Mouse (Mus musculus): ENCODE measurements around the gene Srsf1. TPM values are rescaled to one million over a fixed set of nuclear protein-coding genes. Genes with fewer than 3 reads are reported as not detected.

Gene Srsf1
- total RNA-seq, 2 experiments from 2014 or later = 67.5 to 85.8 TPM

GRCm38 (mm10) chr11:88090293-88090692 lies 43.1 kb downstream of the Srsf1 start:
- intact Hi-C loops (cut with DNase I) = no loop called here
- no peak for TF ChIP-seq CTCF (IDR thresholded peaks at IDR 0.05)
- Histone ChIP-seq H3K4me3 (no peak overlapping the region), H3K27ac (no peak overlapping the region)
- DNase-seq = no peak

- TF ChIP-seq CTCF (IDR thresholded peaks at IDR 0.05) = no peak
- DNase-seq = no peak
- no peak overlapping the region for H3K27ac ChIP-seq
- no peak overlapping the region for H3K4me3 ChIP-seq
- intact Hi-C loops (cut with DNase I) = no loop called here
These were observed 44.8 kb downstream of the Srsf1 start for GRCm38 (mm10) chr11:88091949-88092348.

- no peak for TF ChIP-seq CTCF (IDR thresholded peaks at IDR 0.05)
- peak overlapping the region; percentile 95 for H3K4me3 ChIP-seq
- intact Hi-C loops (cut with DNase I) = no loop called here
- peak; percentile 64 for DNase-seq
- peak overlapping the region; percentile 99 for H3K27ac ChIP-seq
These were observed 50.0 kb downstream of the Srsf1 start for GRCm38 (mm10) chr11:88097173-88097572.

GRCm38 (mm10) chr11:88098021-88098729 lies 51.0 kb downstream of the Srsf1 start, which contains the start of gene Cuedc1:
TSS of gene Cuedc1 (plus strand) at chr11:88098058.
- peak within 1 kb of the TSS; percentile 95 for H3K4me3 ChIP-seq
- intact Hi-C loops (cut with DNase I) = loop anchor here (2.0 kb wide), 1 partner anchor 29 kb away; the partner anchor contains the start of gene Vezf1
- peak within 1 kb of the TSS; percentile 99 for H3K27ac ChIP-seq
- TF ChIP-seq CTCF (IDR thresholded peaks at IDR 0.05) = no peak
- peak; percentile 32 for DNase-seq

- DNase-seq = peak; percentile 91
- TF ChIP-seq CTCF (IDR thresholded peaks at IDR 0.05) = peak; percentile 68
- intact Hi-C loops (cut with DNase I) = loop anchor here (2.0 kb wide), 1 partner anchor 30 kb away; the partner anchor contains the start of gene Vezf1
- Histone ChIP-seq H3K4me3 (peak overlapping the region; percentile 95), H3K27ac (peak overlapping the region; percentile 99)
These were observed 51.8 kb downstream of the Srsf1 start for GRCm38 (mm10) chr11:88098787-88099598.

- H3K27ac ChIP-seq = peak overlapping the region; percentile 99
- peak; percentile 92 for DNase-seq
- intact Hi-C loops (cut with DNase I) = loop anchor here (2.0 kb wide), 1 partner anchor 31 kb away; the partner anchor contains the start of gene Vezf1
- peak overlapping the region; percentile 95 for H3K4me3 ChIP-seq
- TF ChIP-seq CTCF (IDR thresholded peaks at IDR 0.05) = no peak
These were observed 52.4 kb downstream of the Srsf1 start for GRCm38 (mm10) chr11:88099599-88100023.

GRCm38 (mm10) chr11:88100170-88100569 lies 53.0 kb downstream of the Srsf1 start:
- Histone ChIP-seq H3K27ac (peak overlapping the region; percentile 99), H3K4me3 (peak overlapping the region; percentile 95)
- intact Hi-C loops (cut with DNase I) = no loop called here
- no peak for DNase-seq
- no peak for TF ChIP-seq CTCF (IDR thresholded peaks at IDR 0.05)

Other genes with a start within 250 kb of the Srsf1 start
- gene Lpo, start 219.1 kb upstream of the Srsf1 start, total RNA-seq (2021) = not detected
- gene Mks1, start 194.2 kb upstream of the Srsf1 start, total RNA-seq (2021) = 1 to 10 TPM; 1.5 to 1.9 TPM
- gene Epx, start 171.8 kb upstream of the Srsf1 start, total RNA-seq (2021) = not detected
- gene Olfr462, start 155.1 kb upstream of the Srsf1 start, total RNA-seq (2021) = not detected
- not detected for gene Olfr463, start 150.0 kb upstream of the Srsf1 start, total RNA-seq (2021)
- gene Olfr464, start 126.4 kb upstream of the Srsf1 start, total RNA-seq (2021) = not detected
- gene Dynll2, start 59.8 kb upstream of the Srsf1 start, total RNA-seq (2021) = 100 to 1,000 TPM; 193 to 205 TPM
- 10 to 100 TPM; 76.5 to 87.2 TPM for gene Vezf1, start 20.9 kb downstream of the Srsf1 start, total RNA-seq (2021)
- gene Cuedc1, start 50.7 kb downstream of the Srsf1 start, total RNA-seq (2021) = 100 to 1,000 TPM; 101 to 127 TPM
- gene Mrps23, start 157.0 kb downstream of the Srsf1 start, total RNA-seq (2021) = 100 to 1,000 TPM; 122 to 144 TPM
- gene Ccdc182, start 246.7 kb downstream of the Srsf1 start, total RNA-seq (2021) = not detected

Measured in gastrocnemius, adult 2 months (tissue).